Mouse (Mus musculus) neural tube, embryonic 11.5 days (tissue): ENCODE measurements around the gene Akr1b3. TPM values are rescaled to one million over a fixed set of nuclear protein-coding genes. Genes with fewer than 3 reads are reported as not detected.
A peak's percentile ranks its signal among the peaks of the same experiment; 100 is the strongest.

Experiments
- ATAC-seq: fragments of 200-750 bp; cut with Nextera tagmentation; 2 replicates; pipeline ENCODE4 v1.8.0; 2017; ENCODE audit warnings: moderate number of reproducible peaks, mild to moderate bottlenecking, moderate TSS enrichment, moderate library complexity; ENCODE audit not compliant: insufficient read depth, low FRiP score, low TSS enrichment
- DNase-seq: peaks from one replicate; pipeline ENCODE4 v3.0.0-alpha.2; 2015; ENCODE audit warnings: low spot score
- H3K27ac ChIP-seq: fragments of 300-500 bp; sonication (generic); 2 replicates; pipeline ENCODE4 v1.5.1; 2014; ENCODE audit warnings: low read depth, mild to moderate bottlenecking, low read length
- H3K27me3 ChIP-seq: fragments of 300-500 bp; sonication (generic); 2 replicates; pipeline ENCODE4 v1.6.1; 2014; ENCODE audit warnings: mild to moderate bottlenecking, low read length, mixed read lengths; ENCODE audit not compliant: control insufficient read depth, insufficient read depth
- H3K36me3 ChIP-seq: fragments of 300-500 bp; sonication (generic); 2 replicates; pipeline ENCODE4 v1.6.1; 2014; ENCODE audit warnings: mild to moderate bottlenecking, low read length, moderate library complexity, mixed read lengths; ENCODE audit not compliant: control insufficient read depth, insufficient read depth
- H3K4me1 ChIP-seq: fragments of 300-500 bp; sonication (generic); 2 replicates; pipeline ENCODE4 v1.6.1; 2014; ENCODE audit warnings: low read length, mixed read lengths; ENCODE audit not compliant: control insufficient read depth, insufficient read depth
- H3K4me2 ChIP-seq: fragments of 300-500 bp; sonication (generic); 2 replicates; pipeline ENCODE4 v1.6.1; 2014; ENCODE audit warnings: low read depth, mild to moderate bottlenecking, moderate library complexity
- H3K4me3 ChIP-seq: fragments of 300-500 bp; sonication (generic); 2 replicates; pipeline ENCODE4 v1.5.1; 2014; ENCODE audit warnings: low read depth, low read length
- H3K9ac ChIP-seq: fragments of 300-500 bp; sonication (generic); 2 replicates; pipeline ENCODE4 v1.6.1; 2014; ENCODE audit warnings: mild to moderate bottlenecking, low read length
- H3K9me3 ChIP-seq: fragments of 300-500 bp; sonication (generic); 2 replicates; pipeline ENCODE4 v1.6.1; 2016; ENCODE audit warnings: low read length; ENCODE audit not compliant: control insufficient read depth
- WGBS: fragments of 180-500 bp; shearing (Covaris S2); extraction: QIAGEN DNeasy Blood & Tissue Kit; methylation state at CpG from one replicate; pipeline ENCODE4 v1.1.7; 2014; 5-methylcytosine and 5-hydroxymethylcytosine counted together
- polyA plus RNA-seq: library from polyadenylated mRNA; unstranded; fragments of >200 nt; fragmentation: Nextera tagmentation; extraction: Ambion mirVana; gene quantifications from 2 replicates; pipeline ENCODE4 v1.2.1, GENCODE M21; 2014

Akr1b3 gene
- polyA plus RNA-seq, 1 experiment from 2014 or later, result 206 TPM

DNA sequence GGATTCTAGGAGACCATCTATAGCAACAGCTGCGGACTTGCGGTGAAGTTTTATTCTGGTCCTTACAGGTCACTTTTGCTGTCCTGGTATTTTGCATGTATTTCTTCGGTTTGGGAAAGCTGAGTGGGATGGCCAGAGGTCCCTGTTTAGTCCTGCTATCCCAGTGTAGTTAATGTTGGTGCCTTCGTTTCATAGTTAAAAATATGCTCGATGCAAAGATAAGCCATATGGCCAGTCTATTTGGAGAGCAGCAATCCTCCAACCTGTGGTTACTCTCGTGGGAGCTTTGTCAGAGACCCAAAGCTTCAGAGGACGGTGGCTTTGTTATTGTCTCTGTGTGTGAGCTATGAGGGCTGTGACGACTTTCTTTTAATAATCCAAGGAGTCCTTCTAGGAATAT is 26.6 kb downstream of the Akr1b3 start:
- Histone ChIP-seq H3K27ac (no peak overlapping the region), H3K9me3 (no peaks in the 10 kb centered on the region), H3K36me3 (no peaks in the 10 kb centered on the region), H3K27me3 (no peaks in the 10 kb centered on the region), H3K4me3 (no peak overlapping the region), H3K4me1 (no peaks in the 10 kb centered on the region), H3K9ac (no peak overlapping the region), H3K4me2 (no peak overlapping the region)
- ATAC-seq (no peak), DNase-seq (no peak)
- WGBS, result 83% methylated on average over 8 of the region's 8 CpGs

DNA sequence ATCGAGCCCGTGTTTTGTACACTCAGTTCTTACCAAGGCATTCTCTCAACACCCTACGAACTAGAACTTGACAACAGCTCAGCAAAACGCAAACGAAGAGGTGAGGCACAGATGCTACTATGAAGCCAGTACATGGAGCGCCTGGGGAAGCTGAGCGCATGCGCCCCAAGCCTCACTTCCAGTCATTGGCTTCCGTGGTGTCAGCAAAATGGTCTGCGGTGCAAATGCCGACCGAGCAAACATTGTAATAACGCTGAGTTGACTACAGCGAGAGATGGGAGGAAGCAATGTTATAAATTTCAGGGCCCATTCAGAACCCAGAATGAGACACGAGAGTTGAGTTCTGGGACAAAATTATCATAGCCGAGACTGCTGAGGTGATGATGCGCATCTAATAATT is 27.2 kb downstream of the Akr1b3 start:
- no peak overlapping the region for H3K9ac ChIP-seq
- no peak for DNase-seq
- WGBS, result 91% methylated on average over 17 of the region's 17 CpGs
- H3K27ac ChIP-seq, result no peak overlapping the region
- H3K4me2 ChIP-seq, result no peak overlapping the region
- no peak overlapping the region for H3K4me3 ChIP-seq
- no peaks in the 10 kb centered on the region for H3K4me1 ChIP-seq
- no peaks in the 10 kb centered on the region for H3K27me3 ChIP-seq
- H3K9me3 ChIP-seq, result no peaks in the 10 kb centered on the region
- H3K36me3 ChIP-seq, result no peaks in the 10 kb centered on the region
- no peak for ATAC-seq

DNA sequence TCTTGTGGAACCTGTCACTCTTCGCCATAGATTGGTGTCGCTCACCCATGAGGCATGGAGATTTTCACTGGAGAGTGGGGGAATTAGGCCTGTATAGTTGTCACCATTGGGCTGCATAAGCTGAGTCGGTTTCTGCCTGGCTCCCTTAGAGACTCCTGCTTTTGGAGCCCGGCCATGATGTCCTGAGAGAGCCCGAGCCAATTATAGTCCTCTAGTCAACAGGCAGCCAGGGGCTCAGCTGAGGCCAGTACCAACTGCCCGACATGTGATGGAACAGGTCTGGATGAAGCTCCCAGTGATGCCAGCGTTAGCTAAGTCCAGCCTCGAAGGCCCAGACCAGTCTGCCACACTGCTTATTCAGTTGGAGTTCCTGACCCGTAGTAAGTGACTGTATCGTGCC is 29.2 kb downstream of the Akr1b3 start:
- H3K4me2 ChIP-seq, result no peak overlapping the region
- DNase-seq (no peak), ATAC-seq (no peak)
- H3K27ac ChIP-seq, result no peak overlapping the region
- no peaks in the 10 kb centered on the region for H3K27me3 ChIP-seq
- no peaks in the 10 kb centered on the region for H3K9me3 ChIP-seq
- no peaks in the 10 kb centered on the region for H3K36me3 ChIP-seq
- no peak overlapping the region for H3K9ac ChIP-seq
- 87% methylated on average over 10 of the region's 10 CpGs for WGBS
- no peak overlapping the region for H3K4me3 ChIP-seq
- no peaks in the 10 kb centered on the region for H3K4me1 ChIP-seq

DNA sequence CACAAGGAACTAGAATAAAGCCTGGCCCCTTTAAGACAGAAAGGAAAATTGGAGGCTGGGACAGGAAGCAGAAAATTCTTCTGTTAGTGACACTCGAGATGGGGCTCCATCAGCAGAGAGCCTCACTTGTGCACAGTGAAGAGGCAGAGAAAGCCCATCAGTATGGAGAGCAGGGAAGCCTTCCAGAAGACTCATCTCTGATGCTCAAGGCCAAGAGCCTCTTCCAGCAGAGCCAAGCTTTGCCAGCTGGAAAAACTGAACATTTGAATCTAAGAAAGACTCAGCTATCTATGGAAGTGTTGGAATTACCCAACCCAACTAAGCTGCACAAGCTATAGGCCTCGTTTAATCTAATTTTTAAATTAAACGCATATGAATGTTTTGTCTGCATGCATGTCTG is 30.4 kb downstream of the Akr1b3 start:
- DNase-seq (no peak), ATAC-seq (no peak)
- no peak overlapping the region for H3K4me3 ChIP-seq
- H3K27me3 ChIP-seq, result no peaks in the 10 kb centered on the region
- H3K27ac ChIP-seq, result no peak overlapping the region
- H3K9ac ChIP-seq, result no peak overlapping the region
- WGBS, result 85% methylated on average over 3 of the region's 3 CpGs
- no peaks in the 10 kb centered on the region for H3K36me3 ChIP-seq
- no peaks in the 10 kb centered on the region for H3K9me3 ChIP-seq
- H3K4me1 ChIP-seq, result no peaks in the 10 kb centered on the region
- no peak overlapping the region for H3K4me2 ChIP-seq

DNA sequence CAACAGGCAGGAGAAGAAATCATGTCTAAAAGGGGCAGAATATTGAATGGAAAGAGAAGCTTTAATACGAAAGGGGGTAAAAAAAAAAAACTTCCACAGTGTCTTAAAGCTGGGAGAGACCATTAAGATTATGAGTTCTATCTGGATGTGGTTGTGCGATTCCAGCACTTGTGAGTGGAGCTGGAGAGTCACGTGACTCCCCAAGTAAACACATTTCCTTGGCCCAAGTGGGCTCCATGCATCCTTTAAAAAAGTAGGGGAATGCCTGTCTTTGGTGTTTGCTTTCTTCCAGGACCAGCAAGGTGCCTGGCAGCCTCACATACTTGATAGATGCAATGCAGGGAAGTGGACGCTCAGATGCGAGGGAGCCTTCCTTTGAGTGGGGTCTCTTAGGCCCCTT is 38.9 kb downstream of the Akr1b3 start:
- 85% methylated on average over 5 of the region's 5 CpGs for WGBS
- ATAC-seq (no peak), DNase-seq (no peak)
- no peaks in the 10 kb centered on the region for H3K9me3 ChIP-seq
- H3K4me3 ChIP-seq, result no peak overlapping the region
- no peaks in the 10 kb centered on the region for H3K4me1 ChIP-seq
- no peak overlapping the region for H3K27ac ChIP-seq
- H3K4me2 ChIP-seq, result no peak overlapping the region
- no peak overlapping the region for H3K9ac ChIP-seq
- no peaks in the 10 kb centered on the region for H3K27me3 ChIP-seq
- no peaks in the 10 kb centered on the region for H3K36me3 ChIP-seq

DNA sequence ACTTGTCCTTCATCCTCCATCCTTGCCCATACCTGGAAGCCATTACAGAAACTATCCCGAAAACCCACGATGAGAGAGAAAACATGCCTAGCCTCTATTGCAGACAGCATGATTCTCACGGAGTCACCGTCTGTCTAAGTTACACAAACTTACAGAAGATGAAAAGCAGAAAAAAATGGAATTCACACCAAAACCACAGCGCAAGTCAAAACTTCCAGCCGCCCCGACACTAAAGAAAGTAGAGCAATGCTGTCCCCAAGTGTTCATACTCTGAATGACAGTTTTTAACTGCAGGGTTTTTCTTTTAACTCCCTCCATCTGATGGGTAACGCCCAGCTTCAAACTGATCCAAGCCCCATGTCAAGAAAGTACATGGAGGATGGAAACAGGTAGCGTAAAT is 39.6 kb downstream of the Akr1b3 start:
- ATAC-seq (no peak), DNase-seq (peak; percentile 44)
- no peaks in the 10 kb centered on the region for H3K4me1 ChIP-seq
- no peaks in the 10 kb centered on the region for H3K27me3 ChIP-seq
- WGBS, result 29% methylated on average over 9 of the region's 9 CpGs
- H3K9ac ChIP-seq, result no peak overlapping the region
- no peaks in the 10 kb centered on the region for H3K36me3 ChIP-seq
- H3K27ac ChIP-seq, result no peak overlapping the region
- no peak overlapping the region for H3K4me2 ChIP-seq
- H3K9me3 ChIP-seq, result no peaks in the 10 kb centered on the region
- H3K4me3 ChIP-seq, result no peak overlapping the region

DNA sequence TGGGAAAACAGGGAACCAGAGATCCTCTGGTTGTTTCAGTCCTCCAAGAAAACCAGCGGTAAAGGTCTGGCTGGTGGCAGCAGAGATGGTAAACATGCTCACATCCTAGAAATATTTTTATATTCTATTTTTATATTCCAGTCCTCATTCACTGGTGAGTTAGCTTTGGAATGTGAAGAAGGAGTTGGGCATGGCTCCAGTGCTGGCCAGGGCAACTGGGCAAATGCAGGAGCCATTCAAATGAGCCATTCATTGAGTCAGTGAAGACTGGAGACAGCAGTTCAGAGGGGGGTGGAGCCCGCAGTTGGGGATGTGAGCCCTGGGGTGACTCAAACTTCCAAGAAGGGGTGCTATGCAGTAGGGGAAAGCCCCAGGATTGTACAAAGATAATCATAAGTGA is 42.9 kb downstream of the Akr1b3 start:
- H3K27me3 ChIP-seq, result no peaks in the 10 kb centered on the region
- no peaks in the 10 kb centered on the region for H3K4me1 ChIP-seq
- DNase-seq (no peak), ATAC-seq (no peak)
- H3K4me2 ChIP-seq, result no peak overlapping the region
- 94% methylated on average over 2 of the region's 2 CpGs for WGBS
- no peak overlapping the region for H3K9ac ChIP-seq
- no peak overlapping the region for H3K27ac ChIP-seq
- no peaks in the 10 kb centered on the region for H3K9me3 ChIP-seq
- H3K4me3 ChIP-seq, result no peak overlapping the region
- H3K36me3 ChIP-seq, result no peaks in the 10 kb centered on the region

DNA sequence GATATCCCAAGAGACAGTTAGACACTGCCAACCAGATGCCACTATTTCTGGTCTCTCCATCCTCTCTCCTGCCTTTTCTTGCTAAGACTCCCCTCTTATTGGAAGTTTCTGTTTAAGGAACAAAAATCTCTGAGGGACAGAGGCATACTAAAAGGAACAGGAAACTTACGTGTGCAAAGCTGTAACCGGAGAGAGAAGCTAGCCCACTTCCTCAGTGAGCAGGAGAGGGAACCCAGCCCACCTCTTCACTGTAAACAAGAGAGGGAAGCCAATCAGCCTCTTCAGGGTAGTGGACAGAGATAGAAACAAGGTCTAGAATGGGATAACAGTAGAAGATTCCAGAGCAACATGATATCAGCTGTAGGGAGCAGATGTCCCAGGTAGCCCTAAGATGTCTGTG is 44.2 kb downstream of the Akr1b3 start:
- no peak overlapping the region for H3K4me2 ChIP-seq
- H3K27me3 ChIP-seq, result no peaks in the 10 kb centered on the region
- WGBS, result 69% methylated on average over 2 of the region's 2 CpGs
- H3K36me3 ChIP-seq, result no peaks in the 10 kb centered on the region
- no peak overlapping the region for H3K4me3 ChIP-seq
- ATAC-seq (no peak), DNase-seq (no peak)
- H3K9ac ChIP-seq, result no peak overlapping the region
- no peak overlapping the region for H3K27ac ChIP-seq
- no peaks in the 10 kb centered on the region for H3K9me3 ChIP-seq
- no peaks in the 10 kb centered on the region for H3K4me1 ChIP-seq

DNA sequence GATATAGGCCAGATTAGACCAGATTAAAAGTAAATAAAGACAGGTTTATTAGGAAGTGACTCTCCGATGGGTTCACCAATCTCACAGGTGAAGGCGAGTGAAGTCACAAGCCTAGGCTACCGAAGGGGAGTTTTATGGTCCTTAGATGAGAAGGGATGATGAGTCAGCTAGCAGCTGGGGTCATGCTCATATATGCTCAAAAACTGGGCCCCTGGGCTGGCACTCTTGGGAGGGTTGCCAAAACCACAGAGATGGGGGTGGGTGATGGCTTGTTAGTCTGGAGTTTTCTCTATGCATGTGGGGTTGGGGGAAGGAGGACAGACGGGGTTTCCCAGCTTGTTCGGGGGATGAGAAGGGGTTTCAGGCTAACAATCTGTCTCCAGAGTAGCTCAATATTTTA is 44.8 kb downstream of the Akr1b3 start:
- no peaks in the 10 kb centered on the region for H3K36me3 ChIP-seq

More for the DNA sequence above, 44.8 kb downstream of the Akr1b3 start:
- WGBS, result 91% methylated on average over 5 of the region's 5 CpGs
- H3K27me3 ChIP-seq, result no peaks in the 10 kb centered on the region
- H3K9ac ChIP-seq, result no peak overlapping the region
- H3K9me3 ChIP-seq, result no peaks in the 10 kb centered on the region
- DNase-seq (no peak), ATAC-seq (no peak)
- no peak overlapping the region for H3K4me2 ChIP-seq
- no peak overlapping the region for H3K4me3 ChIP-seq
- no peak overlapping the region for H3K27ac ChIP-seq
- no peaks in the 10 kb centered on the region for H3K4me1 ChIP-seq
